Mouse (Mus musculus): ENCODE data around the gene Ethe1. TPM values are rescaled to one million over a fixed set of nuclear protein-coding genes. Genes with fewer than 3 reads are reported as not detected.

Gene Ethe1
- polyA plus RNA-seq, 1 experiment from 2014 or later, result 25.6 TPM

DNA sequence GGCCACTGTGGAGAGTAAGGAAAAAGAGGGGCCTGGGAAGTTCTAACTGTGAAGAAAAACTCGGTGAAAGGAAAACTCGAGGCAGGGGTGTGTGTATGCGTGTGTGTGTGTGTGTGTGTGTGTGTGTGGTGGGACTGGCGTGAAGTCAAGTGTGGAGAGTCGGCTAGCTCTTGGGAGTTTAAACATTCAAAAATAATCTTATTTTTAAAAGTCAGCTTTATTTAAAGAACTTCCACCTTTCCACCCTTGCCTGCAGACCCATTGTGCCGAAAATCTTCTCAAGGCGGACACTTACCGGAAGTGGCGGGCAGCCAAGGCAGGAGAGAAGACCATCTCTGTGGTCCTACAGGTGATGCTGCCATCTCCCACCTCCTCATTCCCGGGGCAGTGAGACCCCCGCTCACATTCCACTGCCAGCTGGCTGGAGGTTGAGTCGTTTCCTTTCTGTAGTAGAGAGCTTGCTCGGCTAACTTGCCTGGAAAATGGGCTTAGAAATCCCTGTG is 39.8 kb upstream of the Ethe1 start:
- ATAC-seq (ENCODE audit: low read depth), result no peak
- 31% methylated on average over 12 of the region's 13 CpGs for WGBS
- H3K4me3 ChIP-seq (ENCODE audit: low read depth, low read length), result peak overlapping the region; percentile 85
- no peaks in the 10 kb centered on the region for H3K27me3 ChIP-seq (replicated peaks; ENCODE audit: control insufficient read depth, insufficient read depth, low read length)
- H3K27ac ChIP-seq (replicated peaks; ENCODE audit: low read depth, low read length), result peak overlapping the region; percentile 61
- peaks cover 35% of the 10 kb centered on the region for H3K36me3 ChIP-seq (ENCODE audit: control insufficient read depth, insufficient read depth, low read length)
- H3K9me3 ChIP-seq (ENCODE audit: control insufficient read depth, low read length), result no peaks in the 10 kb centered on the region; the same call in 1 of the 2 replicates
- no peak for DNase-seq (ENCODE audit: low spot score)
- peak overlapping the region; percentile 83 for H3K4me2 ChIP-seq (ENCODE audit: low read depth, low read length)
- peaks cover 8% of the 10 kb centered on the region; the same call in 1 of the 2 replicates for H3K4me1 ChIP-seq (ENCODE audit: control insufficient read depth, insufficient read depth, low read length)
- peak overlapping the region; percentile 88 for H3K9ac ChIP-seq (ENCODE audit: low read depth, low read length)

DNA sequence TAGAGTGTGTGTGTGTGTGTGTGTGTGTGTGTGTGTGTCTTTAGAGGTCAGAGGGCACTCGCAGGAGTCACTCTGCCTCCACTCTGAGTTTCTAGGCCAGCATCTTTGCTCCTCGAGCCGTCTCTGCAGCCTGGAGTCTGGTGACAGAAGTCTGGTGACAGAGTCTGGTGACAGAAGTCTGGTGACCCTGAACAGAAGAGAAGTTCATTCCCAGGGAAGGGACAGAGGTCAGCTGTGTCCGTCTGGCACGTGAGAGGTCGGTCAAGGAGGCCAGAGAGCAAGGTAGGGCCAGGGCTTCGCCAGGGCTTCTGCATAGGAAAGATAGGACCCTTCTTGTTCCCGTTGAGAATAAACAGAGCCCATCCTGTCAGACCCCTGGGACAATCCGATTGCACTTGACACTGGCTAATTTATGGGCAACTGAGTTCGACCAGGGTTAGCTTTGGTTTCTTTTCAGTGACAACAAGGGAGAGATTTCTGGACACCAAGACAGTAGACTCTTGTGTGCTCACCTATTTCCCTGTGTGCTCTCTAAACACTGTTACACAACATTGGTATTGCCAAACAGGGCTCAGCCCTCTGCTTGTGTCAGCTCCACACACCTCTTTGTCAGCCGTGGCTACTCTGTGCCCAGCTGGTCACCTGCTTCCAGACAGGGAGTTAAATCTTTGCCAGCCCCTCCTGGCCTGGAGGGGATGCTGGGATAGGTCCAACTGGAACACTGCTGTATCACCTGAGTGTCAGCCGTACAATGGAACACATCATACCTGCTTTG is 35.2 kb upstream of the Ethe1 start:
- Histone ChIP-seq H3K9me3 (ENCODE audit: control insufficient read depth, low read length) (no peaks in the 10 kb centered on the region), H3K27me3 (replicated peaks; ENCODE audit: control insufficient read depth, insufficient read depth, low read length) (no peaks in the 10 kb centered on the region), H3K4me1 (ENCODE audit: control insufficient read depth, insufficient read depth, low read length) (0 out of 2 replicates have a peak, but pooled peaks cover 5% of the 10 kb centered on the region), H3K27ac (replicated peaks; ENCODE audit: low read depth, low read length) (no peak overlapping the region), H3K9ac (ENCODE audit: low read depth, low read length) (no peak overlapping the region), H3K36me3 (ENCODE audit: control insufficient read depth, insufficient read depth, low read length) (peaks cover 68% of the 10 kb centered on the region), H3K4me3 (ENCODE audit: low read depth, low read length) (no peak overlapping the region), H3K4me2 (ENCODE audit: low read depth, low read length) (no peak overlapping the region)
- 82% methylated on average over 12 of the region's 12 CpGs for WGBS
- DNase-seq (ENCODE audit: low spot score) (no peak), ATAC-seq (ENCODE audit: low read depth) (no peak)

DNA sequence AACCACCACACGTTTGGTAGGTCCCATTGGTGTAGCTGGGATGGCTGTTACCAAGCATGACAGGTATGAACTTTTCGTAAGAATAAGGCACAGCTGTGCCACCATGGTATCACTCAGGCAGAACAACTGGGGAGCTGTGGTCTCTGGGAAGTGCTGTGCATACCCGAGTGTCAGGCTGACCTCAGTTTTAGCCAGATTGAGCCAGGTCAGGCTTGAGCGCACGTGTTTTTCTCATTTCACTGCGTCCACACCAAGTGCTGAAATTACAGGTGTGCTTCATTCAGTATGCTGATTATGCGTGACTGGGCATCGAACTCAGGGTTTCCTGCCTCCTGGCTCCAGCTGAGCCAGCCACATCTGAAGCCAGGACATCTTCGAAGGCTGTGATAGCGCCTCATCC is 31.6 kb upstream of the Ethe1 start:
- no peak for ATAC-seq (ENCODE audit: low read depth)
- Histone ChIP-seq H3K4me1 (ENCODE audit: control insufficient read depth, insufficient read depth, low read length) (no peaks in the 10 kb centered on the region), H3K27me3 (replicated peaks; ENCODE audit: control insufficient read depth, insufficient read depth, low read length) (no peaks in the 10 kb centered on the region), H3K4me2 (ENCODE audit: low read depth, low read length) (no peak overlapping the region), H3K9ac (ENCODE audit: low read depth, low read length) (no peak overlapping the region), H3K27ac (replicated peaks; ENCODE audit: low read depth, low read length) (no peak overlapping the region), H3K4me3 (ENCODE audit: low read depth, low read length) (no peak overlapping the region), H3K36me3 (ENCODE audit: control insufficient read depth, insufficient read depth, low read length) (peaks cover 59% of the 10 kb centered on the region), H3K9me3 (ENCODE audit: control insufficient read depth, low read length) (no peaks in the 10 kb centered on the region)
- no peak for DNase-seq (ENCODE audit: low spot score)
- WGBS, result 89% methylated on average over 10 of the region's 10 CpGs

DNA sequence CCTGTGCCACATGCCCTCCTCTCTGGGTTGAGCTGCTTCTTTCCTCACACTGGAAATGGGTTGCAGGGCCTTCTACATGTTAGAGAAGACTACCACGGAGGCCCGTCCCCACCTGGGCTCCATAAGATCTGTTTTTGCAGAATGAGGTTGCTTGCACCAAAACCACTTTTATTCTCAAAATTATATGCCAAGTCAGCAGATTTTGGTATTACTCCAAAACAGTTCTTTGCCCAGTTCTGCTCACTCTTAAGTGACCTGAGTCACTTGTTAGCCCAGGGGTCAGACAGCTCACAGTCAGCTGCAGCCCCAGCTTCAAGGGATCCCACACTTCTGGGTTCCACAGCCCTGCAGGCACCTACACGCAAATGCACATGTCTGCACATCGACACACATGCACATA is 25.9 kb upstream of the Ethe1 start:
- Histone ChIP-seq H3K4me3 (ENCODE audit: low read depth, low read length) (no peak overlapping the region), H3K4me2 (ENCODE audit: low read depth, low read length) (no peak overlapping the region), H3K9me3 (ENCODE audit: control insufficient read depth, low read length) (no peaks in the 10 kb centered on the region), H3K36me3 (ENCODE audit: control insufficient read depth, insufficient read depth, low read length) (peaks cover 60% of the 10 kb centered on the region), H3K4me1 (ENCODE audit: control insufficient read depth, insufficient read depth, low read length) (no peaks in the 10 kb centered on the region), H3K9ac (ENCODE audit: low read depth, low read length) (no peak overlapping the region), H3K27ac (replicated peaks; ENCODE audit: low read depth, low read length) (no peak overlapping the region), H3K27me3 (replicated peaks; ENCODE audit: control insufficient read depth, insufficient read depth, low read length) (no peaks in the 10 kb centered on the region)
- WGBS, result 81% methylated on average over 4 of the region's 4 CpGs
- DNase-seq (ENCODE audit: low spot score) (no peak), ATAC-seq (ENCODE audit: low read depth) (no peak)

DNA sequence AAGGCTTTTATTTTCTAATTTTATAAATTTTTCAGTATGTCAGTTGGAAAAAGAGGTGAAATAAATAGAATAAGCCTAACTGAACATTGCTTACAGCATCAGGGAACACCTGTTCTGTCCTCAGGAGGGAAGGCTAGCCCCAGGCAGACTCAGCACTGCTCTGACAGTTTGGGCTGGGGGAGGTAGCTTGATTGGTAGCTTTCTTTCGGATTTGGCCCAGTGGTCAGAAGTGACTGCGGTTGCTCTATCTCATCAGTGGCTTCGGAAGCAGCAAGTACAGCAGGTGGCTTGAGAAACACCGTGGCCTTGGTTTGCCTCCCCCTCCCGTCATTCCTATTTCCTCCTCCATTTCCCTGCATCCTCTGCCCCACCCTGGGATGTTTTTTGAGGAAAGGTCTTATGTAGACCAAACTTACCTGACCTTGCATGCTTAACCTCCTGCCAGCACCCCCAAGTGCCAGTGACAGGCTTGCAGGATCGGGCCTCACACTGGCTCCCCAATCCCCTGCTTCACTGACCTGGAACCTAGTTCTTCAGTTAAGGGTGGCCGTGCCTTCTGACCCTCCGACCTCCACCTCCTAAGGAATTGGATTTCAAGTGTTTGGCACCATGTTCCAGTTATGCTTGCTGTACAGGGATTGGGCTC is 24.0 kb upstream of the Ethe1 start:
- H3K36me3 ChIP-seq (ENCODE audit: control insufficient read depth, insufficient read depth, low read length), result peaks cover 74% of the 10 kb centered on the region
- no peak overlapping the region for H3K4me3 ChIP-seq (ENCODE audit: low read depth, low read length)
- no peaks in the 10 kb centered on the region for H3K4me1 ChIP-seq (ENCODE audit: control insufficient read depth, insufficient read depth, low read length)
- no peaks in the 10 kb centered on the region for H3K27me3 ChIP-seq (replicated peaks; ENCODE audit: control insufficient read depth, insufficient read depth, low read length)
- ATAC-seq (ENCODE audit: low read depth) (no peak), DNase-seq (ENCODE audit: low spot score) (no peak)
- H3K9ac ChIP-seq (ENCODE audit: low read depth, low read length), result no peak overlapping the region
- no peak overlapping the region for H3K27ac ChIP-seq (replicated peaks; ENCODE audit: low read depth, low read length)
- no peaks in the 10 kb centered on the region for H3K9me3 ChIP-seq (ENCODE audit: control insufficient read depth, low read length)
- no peak overlapping the region for H3K4me2 ChIP-seq (ENCODE audit: low read depth, low read length)
- WGBS, result 88% methylated on average over 8 of the region's 8 CpGs

DNA sequence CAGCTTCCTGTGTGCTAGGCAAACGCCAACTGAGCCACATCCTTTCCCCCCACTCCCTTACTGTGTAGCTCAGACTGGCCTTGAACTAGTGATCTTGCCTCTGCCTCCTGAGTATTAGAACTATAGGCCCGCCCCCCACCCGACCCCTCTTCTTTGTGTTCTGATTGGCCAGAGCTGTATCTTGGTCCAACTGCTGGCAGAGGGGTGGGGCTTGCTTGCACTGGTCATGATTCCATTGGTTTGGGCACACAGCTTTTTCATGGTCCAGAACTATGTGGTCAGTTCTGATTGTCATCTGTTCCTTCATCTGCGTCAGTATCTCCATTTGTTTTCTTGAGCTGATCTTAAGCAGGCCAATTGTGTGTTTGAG is 23.5 kb upstream of the Ethe1 start:
- ATAC-seq (ENCODE audit: low read depth), result no peak
- Histone ChIP-seq H3K9me3 (ENCODE audit: control insufficient read depth, low read length) (no peaks in the 10 kb centered on the region), H3K36me3 (ENCODE audit: control insufficient read depth, insufficient read depth, low read length) (peaks cover 78% of the 10 kb centered on the region), H3K9ac (ENCODE audit: low read depth, low read length) (no peak overlapping the region), H3K27ac (replicated peaks; ENCODE audit: low read depth, low read length) (no peak overlapping the region), H3K27me3 (replicated peaks; ENCODE audit: control insufficient read depth, insufficient read depth, low read length) (no peaks in the 10 kb centered on the region), H3K4me2 (ENCODE audit: low read depth, low read length) (no peak overlapping the region), H3K4me1 (ENCODE audit: control insufficient read depth, insufficient read depth, low read length) (no peaks in the 10 kb centered on the region), H3K4me3 (ENCODE audit: low read depth, low read length) (no peak overlapping the region)
- DNase-seq (ENCODE audit: low spot score), result no peak
- WGBS, result 82% methylated on average over 4 of the region's 4 CpGs

DNA sequence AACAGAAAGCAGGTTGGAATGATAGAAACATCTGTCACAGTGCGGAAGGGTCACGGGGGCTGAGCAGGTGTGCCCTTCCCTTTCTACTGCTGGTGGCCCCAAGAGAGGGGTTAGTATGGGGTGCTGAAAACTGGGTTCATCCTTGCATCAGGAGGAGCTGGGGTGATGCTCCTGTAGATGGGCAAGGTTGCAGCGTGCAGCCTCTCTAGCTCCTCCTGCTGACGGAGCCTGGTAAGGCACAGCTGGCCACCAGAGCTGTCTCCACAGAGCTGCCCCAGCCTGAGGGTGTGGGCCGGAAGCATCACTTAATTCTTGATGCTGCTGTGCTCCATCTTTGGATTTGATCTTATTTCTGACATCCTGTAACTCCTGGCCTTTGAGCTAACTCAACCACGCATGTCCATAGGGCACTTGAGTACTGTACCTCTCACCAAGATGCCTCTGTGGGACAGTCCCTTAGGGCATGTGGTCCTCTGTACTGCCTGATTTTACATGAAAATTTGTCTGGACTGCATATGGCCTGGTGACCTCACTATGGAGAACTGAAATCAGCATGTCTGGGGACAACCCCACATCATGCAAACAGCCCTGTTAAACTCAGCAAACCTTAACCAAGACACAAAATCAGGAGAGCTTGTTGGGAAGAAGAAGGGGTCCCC is 22.6 kb upstream of the Ethe1 start:
- peak; percentile 20 for DNase-seq (ENCODE audit: low spot score)
- no peak overlapping the region for H3K4me3 ChIP-seq (ENCODE audit: low read depth, low read length)
- no peak overlapping the region for H3K27ac ChIP-seq (replicated peaks; ENCODE audit: low read depth, low read length)
- no peaks in the 10 kb centered on the region for H3K27me3 ChIP-seq (replicated peaks; ENCODE audit: control insufficient read depth, insufficient read depth, low read length)
- peak; percentile 39 for ATAC-seq (ENCODE audit: low read depth)
- peaks cover 80% of the 10 kb centered on the region for H3K36me3 ChIP-seq (ENCODE audit: control insufficient read depth, insufficient read depth, low read length)
- no peak overlapping the region for H3K4me2 ChIP-seq (ENCODE audit: low read depth, low read length)
- H3K9me3 ChIP-seq (ENCODE audit: control insufficient read depth, low read length), result no peaks in the 10 kb centered on the region
- H3K4me1 ChIP-seq (ENCODE audit: control insufficient read depth, insufficient read depth, low read length), result no peaks in the 10 kb centered on the region
- H3K9ac ChIP-seq (ENCODE audit: low read depth, low read length), result no peak overlapping the region
- 65% methylated on average over 6 of the region's 6 CpGs for WGBS

DNA sequence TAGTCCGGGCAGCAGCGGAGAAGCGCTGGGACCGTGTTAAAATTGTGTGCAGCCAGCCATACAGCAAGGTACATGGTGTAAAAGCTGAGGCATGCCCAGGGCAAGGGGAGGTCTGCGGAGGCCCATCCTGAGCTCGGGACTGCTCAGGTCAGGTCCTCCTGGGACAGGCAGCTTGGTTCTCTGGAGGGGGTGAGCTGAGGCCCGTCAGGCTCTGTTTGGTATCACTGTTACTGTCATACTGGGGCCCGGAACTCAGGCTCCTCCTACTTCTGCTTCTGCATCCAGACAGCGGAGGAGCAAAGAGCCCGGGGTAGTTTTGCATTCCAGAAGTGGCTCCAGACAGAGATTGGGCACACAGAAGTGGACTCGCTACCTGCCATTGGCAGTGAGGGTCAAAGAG is 21.7 kb upstream of the Ethe1 start:
- Histone ChIP-seq H3K9ac (ENCODE audit: low read depth, low read length) (no peak overlapping the region), H3K4me2 (ENCODE audit: low read depth, low read length) (no peak overlapping the region), H3K4me3 (ENCODE audit: low read depth, low read length) (no peak overlapping the region), H3K9me3 (ENCODE audit: control insufficient read depth, low read length) (no peaks in the 10 kb centered on the region), H3K27me3 (replicated peaks; ENCODE audit: control insufficient read depth, insufficient read depth, low read length) (no peaks in the 10 kb centered on the region), H3K36me3 (ENCODE audit: control insufficient read depth, insufficient read depth, low read length) (peaks cover 80% of the 10 kb centered on the region), H3K4me1 (ENCODE audit: control insufficient read depth, insufficient read depth, low read length) (no peaks in the 10 kb centered on the region), H3K27ac (replicated peaks; ENCODE audit: low read depth, low read length) (no peak overlapping the region)
- ATAC-seq (ENCODE audit: low read depth) (no peak), DNase-seq (ENCODE audit: low spot score) (no peak)
- WGBS, result 93% methylated on average over 11 of the region's 11 CpGs

Data from embryonic facial prominence, embryonic 14.5 days (tissue).